Mouse (Mus musculus) erythroblast, embryonic 14.5 days (primary cell): ENCODE results near the gene Nop2.

ENCODE experiments used
- GATA1 ChIP-seq: IDR thresholded peaks from 2 replicates; pipeline ENCODE4 v1.6.1; 2012; ENCODE audit warnings: low read length, inconsistent platforms, mixed read lengths
- TAL1 ChIP-seq: IDR thresholded peaks from 3 replicates; pipeline ENCODE4 v1.6.1; 2012; ENCODE audit warnings: low read length, inconsistent platforms, mixed read lengths

DNA sequence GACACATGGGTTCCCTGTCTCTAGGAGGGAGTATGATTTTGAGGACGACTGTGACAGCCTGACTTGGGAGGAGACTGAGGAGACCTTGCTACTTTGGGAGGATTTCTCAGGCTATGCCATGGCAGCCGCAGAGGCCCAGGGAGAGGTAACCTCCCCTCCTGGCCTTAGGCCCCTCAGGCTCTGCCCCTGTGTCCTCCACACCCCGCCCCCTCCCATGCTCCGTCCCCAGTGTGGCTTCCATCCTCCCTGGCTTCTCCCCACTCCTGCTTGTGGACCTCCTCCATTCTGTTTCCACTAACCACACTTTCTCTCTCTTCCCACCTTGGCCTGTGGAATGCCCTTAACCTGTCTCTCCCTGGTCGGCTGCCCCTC is 21.3 kb downstream of the Nop2 start:
- no peak for TF ChIP-seq TAL1
- no peak for TF ChIP-seq GATA1
